Mouse (Mus musculus): ENCODE results near the gene Pon1.

- TF ChIP-seq CTCF (IDR thresholded peaks at IDR 0.05; ENCODE audit: low read depth, low read length) (no peak), POLR2A (IDR thresholded peaks at IDR 0.05; ENCODE audit: insufficient read depth, low read length) (no peak)
These were observed 38.3 kb upstream of the Pon1 start for GRCm38 (mm10) chr6:5232022-5232421.
